Mouse (Mus musculus): Measurements from ENCODE around the gene Gm5788. TPM values are rescaled to one million over a fixed set of nuclear protein-coding genes. Genes with fewer than 3 reads are reported as not detected.
"Not testable (repeated sequence)": the region's sequence is repeated elsewhere in the genome, so short reads cannot be mapped to it uniquely, and the experiment has no call there.

Gene Gm5788
- total RNA-seq (2022) = not detected

DNA sequence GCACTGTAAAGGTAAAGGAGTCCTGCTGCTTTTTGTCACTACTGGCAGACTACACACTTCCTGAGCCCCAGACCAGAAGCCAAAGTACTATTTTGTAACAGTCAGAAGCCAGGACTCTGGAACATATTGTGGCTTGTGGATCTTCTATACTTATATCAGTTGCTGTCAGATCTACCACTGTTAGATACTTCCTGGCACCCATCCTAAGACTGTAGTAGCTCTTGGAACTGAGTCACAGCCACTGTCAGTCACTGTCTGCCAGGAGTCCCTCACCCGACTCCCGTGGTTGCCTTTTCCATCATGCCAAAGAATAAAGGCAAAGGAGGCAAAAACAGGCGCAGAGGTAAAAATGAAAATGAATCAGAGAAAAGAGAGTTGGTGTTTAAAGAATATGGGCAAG, at the start of gene Gm5788:
Gm5788 (plus strand) TSS at position 301 of the 400 bp plus-strand sequence.
- not testable (repeated sequence) for DNase-seq (ENCODE audit: low spot score in 2 of 2)

DNA sequence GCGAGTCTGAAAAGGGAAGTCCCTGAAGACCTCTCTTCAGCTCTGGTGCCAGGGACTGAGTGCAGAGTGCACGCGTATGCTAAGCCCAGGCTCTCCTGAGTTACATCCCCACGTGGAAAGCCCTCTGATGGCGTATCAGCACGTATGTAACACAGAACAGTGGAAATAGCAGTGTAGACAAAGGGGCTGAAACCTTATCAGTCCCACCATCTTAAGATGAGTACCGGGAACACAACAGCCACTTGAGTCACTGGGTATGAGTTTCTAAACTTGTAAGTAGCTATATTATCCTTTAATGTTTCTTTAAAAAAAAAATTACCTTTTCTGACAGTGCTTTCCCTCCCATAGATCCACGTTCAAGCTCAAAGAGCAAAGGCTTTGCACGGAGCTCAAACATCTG, 45.1 kb upstream of the Gm5788 start:
- DNase-seq (ENCODE audit: low spot score in 2 of 2) = no peak

DNA sequence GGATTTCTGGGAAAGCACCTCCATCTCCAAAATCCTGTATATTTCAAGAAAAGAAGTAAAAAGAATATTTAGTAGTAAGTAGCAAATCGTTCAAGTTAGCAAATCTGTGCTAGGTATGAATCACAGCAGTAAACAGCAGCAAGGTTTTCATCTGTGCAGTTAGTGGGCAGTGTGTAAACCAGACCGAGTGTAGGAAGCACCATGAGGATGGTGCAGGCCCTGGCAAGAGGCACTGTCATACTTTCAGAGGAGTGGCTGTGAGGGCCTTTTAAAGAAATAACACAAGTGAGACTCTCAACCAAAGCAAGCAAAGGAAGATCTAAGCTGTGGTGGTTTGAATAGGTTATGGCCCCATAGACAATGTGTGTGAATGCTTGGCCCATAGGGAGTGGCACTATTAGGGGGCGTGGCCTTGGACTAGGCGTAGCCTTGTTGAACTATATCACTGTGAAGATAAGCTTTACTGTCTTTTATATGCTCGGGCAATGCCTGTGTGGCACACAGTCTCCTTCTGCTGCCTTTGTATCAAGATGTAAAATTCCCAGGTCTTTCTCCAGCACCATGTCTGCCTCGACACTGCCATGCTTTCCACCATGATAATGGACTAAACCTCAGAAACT, 29.7 kb upstream of the Gm5788 start:
- DNase-seq (ENCODE audit: low spot score in 2 of 2) = no peak

DNA sequence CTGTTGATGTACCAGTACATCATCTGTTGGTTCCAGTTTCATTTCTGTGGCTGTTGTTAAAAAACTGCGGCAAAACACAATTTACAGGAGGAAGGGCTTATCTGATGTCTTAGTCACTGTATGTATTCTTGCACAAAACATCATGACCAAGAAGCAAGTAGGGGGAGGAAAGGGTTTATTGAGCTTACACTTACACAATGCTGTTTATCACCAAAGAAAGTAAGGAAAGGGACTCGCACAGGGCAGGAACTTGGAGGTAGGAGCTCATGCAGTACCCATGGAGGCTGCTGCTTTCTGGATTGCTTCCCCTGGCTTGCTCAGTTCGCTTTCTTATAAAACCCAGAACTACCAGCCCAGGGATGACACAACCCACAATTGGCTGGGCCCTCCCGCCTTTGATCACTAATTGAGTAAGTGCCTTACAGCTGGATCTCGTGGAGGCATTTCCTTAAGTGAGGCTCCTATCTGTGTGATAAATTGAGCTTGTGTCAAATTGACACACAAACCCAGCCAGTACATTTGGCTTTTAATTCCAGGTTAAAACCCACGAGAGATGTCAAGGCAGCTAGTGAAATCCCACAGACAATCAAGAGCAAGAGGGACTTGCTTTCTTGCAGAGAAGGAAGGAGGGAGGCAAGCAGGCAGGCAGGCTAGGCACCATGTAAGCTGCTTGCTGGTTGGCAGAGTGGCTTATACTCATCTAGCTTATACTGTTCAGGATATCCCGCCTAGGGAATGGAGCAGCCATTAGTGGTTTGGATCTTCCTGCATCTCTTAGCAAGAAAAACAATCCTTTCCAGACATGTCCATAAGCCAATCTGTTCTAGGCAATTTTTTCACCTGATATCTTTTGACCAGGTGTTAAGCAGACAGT, 24.0 kb upstream of the Gm5788 start:
- DNase-seq (ENCODE audit: low spot score in 2 of 2) = no peak

DNA sequence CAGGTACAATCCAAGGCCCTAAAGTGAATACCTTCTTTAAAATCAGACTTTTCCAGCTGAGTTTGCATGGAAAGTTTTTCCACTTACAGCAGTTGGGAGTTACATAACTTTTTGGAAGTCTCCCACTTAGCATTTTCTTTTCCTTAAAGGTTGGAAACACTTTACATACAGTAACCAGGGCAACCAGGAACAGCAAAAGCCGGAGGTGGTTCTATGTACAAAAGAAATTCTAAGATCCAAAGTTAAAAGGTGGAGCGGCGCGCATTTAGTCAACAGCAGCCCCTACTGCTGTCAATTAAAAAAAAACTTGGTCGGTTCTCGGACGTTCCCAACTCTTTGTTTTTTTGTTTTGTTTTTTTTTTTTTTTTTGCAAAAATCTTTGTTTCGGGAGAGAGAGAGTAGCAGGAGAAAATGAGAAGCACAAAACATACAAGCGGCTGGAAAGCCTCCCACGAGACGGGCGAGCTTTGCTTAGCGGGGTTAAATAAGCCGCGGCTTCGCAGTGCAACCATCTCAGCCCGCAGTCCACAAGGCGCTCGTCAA, 23.0 kb upstream of the Gm5788 start:
- DNase-seq (ENCODE audit: low spot score in 2 of 2) = peak in 1 of 2 experiments; percentile 36

DNA sequence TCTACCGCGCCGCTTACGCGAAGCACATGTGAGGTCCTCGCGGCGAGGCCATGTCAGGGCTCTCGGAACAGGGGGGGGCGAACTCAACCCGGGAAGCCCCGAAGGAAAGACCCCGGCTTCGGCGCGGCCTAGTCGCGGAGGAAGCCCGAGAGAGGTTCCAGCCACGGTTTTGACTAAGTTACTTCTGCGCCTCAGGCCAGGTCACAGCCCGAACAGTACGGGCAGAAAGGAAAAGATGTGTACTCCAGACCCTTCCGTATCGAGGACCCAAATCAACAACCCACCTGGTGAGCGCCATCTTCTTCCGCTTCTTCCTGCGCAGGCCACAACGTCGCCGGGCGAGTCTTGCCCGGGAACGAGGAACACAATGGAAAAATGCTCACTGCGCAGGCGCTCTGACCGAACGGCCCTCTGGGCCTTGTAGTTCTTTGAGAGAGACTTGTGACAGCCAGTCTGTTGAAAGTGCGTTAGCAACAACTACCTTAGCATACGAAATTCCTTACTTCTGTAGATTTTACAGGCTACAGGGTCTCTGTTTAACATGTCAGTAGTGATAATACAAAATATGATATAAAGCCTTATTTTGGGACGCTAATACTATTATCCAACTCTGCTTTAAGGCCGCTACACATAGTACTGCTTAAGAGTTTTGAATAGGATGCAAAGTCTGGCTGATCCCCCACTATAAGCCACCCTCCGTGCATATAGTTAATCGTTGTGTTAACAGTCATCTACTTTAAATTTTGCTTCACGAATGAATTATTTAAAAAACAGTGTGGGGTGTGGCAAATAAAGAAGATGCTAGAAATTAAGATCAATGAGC, 22.3 kb upstream of the Gm5788 start, which contains the start of gene Snw1:
Snw1 (minus strand) TSS at position 311 of the 823 bp plus-strand sequence.
- peak; percentile 89 to 94 for DNase-seq (ENCODE audit: low spot score in 2 of 2)

DNA sequence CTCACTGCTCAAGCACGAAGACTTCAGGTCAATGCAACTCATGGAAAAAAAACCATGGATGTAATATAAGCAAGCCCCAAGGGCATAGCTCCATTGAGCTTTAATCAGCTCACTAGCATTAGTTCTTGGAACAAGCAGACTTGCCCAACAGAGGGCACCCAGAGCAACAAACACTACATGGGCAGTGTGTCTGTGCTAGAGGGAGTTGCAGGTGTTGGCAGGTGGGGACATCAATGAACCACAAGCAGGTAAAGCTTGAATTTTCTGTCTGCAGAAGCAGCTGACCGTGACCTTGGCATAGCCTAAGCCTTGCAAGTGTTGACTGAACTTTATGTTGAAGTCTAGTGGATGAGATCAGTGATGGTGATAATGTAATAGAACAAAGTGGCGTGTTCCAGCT, 19.8 kb upstream of the Gm5788 start:
- DNase-seq (ENCODE audit: low spot score in 2 of 2) = no peak

DNA sequence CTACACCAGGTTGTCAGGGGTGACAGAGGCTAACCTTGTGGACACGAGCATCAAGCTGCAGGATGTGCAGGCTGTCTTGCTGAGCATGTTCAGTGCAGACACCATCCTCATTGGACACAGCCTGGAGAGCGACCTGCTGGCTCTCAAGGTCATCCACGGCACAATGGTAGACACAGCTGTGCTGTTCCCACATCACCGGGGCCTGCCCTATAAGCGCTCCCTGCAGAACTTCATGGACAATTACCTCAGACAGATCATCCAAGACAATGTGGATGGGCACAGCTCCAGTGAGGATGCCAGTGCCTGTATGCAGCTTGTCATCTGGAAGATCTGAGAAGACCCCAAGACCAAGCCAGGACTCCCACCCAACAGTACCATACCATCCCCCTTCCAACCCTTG, 12.0 kb upstream of the Gm5788 start:
- DNase-seq (ENCODE audit: low spot score in 2 of 2) = not testable (repeated sequence)

DNA sequence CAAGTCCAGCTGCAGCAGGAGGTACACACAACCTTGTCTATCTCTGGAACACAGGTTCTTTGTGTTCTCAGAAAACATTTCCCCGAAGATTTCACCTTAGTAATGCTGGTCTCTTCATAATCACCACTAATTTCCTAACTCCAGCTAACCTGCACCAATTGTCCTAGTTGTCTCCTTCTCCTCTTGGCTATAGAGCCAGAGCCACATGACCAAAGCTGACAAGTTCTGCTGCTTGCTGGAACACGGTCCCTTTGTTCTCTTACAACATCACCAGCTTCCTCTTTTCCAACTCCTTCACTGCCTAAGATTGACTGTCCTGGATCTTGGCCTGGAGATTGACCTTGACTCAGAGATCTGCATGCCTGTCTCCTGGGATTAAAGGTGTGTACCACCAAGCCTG, 5.8 kb upstream of the Gm5788 start:
- DNase-seq (ENCODE audit: low spot score in 2 of 2) = not testable (repeated sequence)

DNA sequence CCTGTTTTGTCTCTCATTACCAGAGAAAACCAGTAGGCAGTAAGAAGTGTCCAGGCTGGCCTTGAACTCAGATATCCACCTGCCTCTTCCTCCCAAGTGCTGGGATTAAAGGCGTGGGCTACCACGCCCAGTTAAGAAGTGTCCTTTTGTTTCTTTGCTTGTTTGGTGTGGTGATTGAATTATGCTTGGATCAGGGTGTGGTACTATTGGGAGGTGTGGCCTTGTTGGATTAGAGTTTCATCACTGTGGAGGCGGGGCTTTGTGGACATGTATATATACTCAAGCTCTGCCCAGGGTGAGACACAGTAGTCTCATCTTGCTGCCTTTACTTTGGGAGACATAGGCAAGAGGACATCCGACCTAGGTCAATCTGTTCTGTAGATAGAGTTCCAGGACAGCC, 19.5 kb downstream of the Gm5788 start, which contains the start of gene Gm8300:
Gm8300 (plus strand) TSS at position 301 of the 400 bp plus-strand sequence.
- DNase-seq (ENCODE audit: low spot score in 2 of 2) = not testable (repeated sequence)

DNA sequence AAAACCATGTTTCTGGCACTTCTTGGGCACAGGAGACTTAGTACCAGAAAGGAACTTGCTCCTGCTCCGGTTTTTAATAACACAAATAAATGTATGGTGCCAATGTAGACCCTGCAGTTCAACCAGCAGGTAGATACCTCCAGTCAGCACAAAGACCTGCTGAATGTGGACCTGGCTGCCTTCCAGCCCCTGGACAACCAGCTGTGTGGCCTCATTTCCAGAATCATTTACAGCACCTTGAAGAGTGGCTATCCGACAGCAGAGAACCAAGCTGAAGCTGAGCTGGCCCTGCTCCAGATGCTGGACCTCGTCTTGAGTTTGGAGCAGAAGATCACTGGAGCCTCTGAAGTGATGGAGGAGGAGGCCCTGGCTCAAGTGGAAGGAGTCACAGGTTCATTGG, 25.1 kb downstream of the Gm5788 start:
- DNase-seq (ENCODE audit: low spot score in 2 of 2) = not testable (repeated sequence)

DNA sequence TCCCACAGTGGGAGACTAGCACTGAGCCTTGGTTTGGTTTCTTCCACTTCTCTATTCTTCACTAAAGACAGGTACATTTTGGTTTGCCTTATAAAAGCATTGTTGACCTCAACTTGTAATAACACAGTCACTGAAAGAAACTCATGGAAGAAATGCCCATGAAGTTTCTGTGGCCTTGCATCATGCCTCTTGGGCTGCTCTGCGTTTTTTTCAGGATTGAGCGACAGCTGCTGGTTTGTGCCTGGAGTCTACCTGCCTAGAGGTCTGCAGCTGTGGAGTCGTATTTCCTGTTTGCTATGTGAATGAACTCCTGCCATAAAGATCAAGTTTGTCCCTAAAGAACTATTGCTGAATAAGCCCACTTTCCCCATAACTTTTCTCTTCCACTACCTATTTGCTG, 49.4 kb downstream of the Gm5788 start:
- DNase-seq (ENCODE audit: low spot score in 2 of 2) = no peak

Other genes starting within 250 kb of the Gm5788 start
- gene Vipas39, start 228.5 kb upstream of the Gm5788 start, total RNA-seq (2022) = 10 to 100 TPM; 50.5 to 60.0 (median 57.6) TPM
- gene Ahsa1, start 228.2 kb upstream of the Gm5788 start, total RNA-seq (2022) = 100 to 1,000 TPM; 129 to 167 (median 149) TPM
- gene Ism2, start 195.0 kb upstream of the Gm5788 start, total RNA-seq (2022) = under 1 TPM; 0.32 to 0.91 (median 0.54) TPM
- 10 to 100 TPM; 27.6 to 37.0 (median 32.7) TPM for gene Sptlc2, start 106.4 kb upstream of the Gm5788 start, total RNA-seq (2022)
- gene Slirp, start 50.8 kb upstream of the Gm5788 start, total RNA-seq (2022) = 100 to 1,000 TPM; 101 to 134 (median 108) TPM
- gene Alkbh1, start 50.7 kb upstream of the Gm5788 start, total RNA-seq (2022) = 10 to 100 TPM; 18.8 to 22.9 (median 19.0) TPM
- gene Snw1, start 22.4 kb upstream of the Gm5788 start, total RNA-seq (2022) = 10 to 100 TPM; 65.5 to 74.1 (median 70.7) TPM
- gene Gm8300, start 19.6 kb downstream of the Gm5788 start, total RNA-seq (2022) = not detected
- gene Oog1, start 108.0 kb downstream of the Gm5788 start, total RNA-seq (2022) = not detected
- not detected for gene Gm4027, start 124.1 kb downstream of the Gm5788 start, total RNA-seq (2022)
- not detected for gene Gm16381, start 149.9 kb downstream of the Gm5788 start, total RNA-seq (2022)

Measured in left cerebral cortex, adult 8-10 months (tissue).